Mouse (Mus musculus) brain, embryonic 18.5 days (tissue): ENCODE results near the gene Mgp.
"Not testable (repeated sequence)": the region's sequence is repeated elsewhere in the genome, so short reads cannot be mapped to it uniquely, and the experiment has no call there.

Source experiments
- DNase-seq: peaks from one replicate; pipeline ENCODE4 v3.0.0-alpha.2; 2012; ENCODE audit warnings: low read depth, low spot score

Mgp gene

DNA sequence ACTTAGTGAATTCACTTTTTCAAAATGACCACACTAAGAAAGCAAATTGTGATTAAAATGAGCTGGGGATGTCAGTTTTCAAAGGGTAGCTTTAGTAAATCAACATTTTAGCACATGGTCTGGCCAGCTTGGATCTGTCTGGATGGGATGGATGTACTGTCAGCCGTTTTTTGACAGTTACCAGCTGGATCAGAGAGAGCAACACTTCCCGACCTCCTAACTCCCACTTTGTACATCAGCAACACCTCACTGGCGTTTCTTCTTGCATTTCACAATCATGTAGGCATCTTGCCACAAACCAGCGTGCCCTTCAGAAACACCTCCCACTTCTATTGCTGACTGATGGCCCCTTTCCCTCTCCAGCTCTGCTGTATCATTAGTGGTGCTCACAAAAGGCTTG, 22.6 kb upstream of the Mgp start:
- no peak for DNase-seq

DNA sequence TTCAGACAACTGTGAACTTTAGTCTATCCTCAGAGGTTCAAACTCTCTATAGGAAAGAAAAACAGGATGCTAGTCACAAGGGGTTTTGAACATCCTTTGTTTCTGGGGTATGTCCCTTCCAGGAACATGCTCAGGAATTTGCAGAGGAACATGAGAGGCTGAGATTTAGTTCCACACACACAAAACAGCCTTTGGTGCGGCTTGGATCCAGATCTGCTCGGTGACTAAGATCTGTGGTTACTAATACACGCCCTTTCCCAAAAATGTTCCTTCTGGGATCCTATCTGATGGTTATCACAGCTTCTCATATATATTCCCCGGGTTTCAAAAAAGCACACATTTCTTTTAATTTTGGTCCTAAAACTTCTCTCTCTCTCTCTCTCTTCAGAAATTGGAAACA, 22.2 kb upstream of the Mgp start:
- DNase-seq, result no peak

DNA sequence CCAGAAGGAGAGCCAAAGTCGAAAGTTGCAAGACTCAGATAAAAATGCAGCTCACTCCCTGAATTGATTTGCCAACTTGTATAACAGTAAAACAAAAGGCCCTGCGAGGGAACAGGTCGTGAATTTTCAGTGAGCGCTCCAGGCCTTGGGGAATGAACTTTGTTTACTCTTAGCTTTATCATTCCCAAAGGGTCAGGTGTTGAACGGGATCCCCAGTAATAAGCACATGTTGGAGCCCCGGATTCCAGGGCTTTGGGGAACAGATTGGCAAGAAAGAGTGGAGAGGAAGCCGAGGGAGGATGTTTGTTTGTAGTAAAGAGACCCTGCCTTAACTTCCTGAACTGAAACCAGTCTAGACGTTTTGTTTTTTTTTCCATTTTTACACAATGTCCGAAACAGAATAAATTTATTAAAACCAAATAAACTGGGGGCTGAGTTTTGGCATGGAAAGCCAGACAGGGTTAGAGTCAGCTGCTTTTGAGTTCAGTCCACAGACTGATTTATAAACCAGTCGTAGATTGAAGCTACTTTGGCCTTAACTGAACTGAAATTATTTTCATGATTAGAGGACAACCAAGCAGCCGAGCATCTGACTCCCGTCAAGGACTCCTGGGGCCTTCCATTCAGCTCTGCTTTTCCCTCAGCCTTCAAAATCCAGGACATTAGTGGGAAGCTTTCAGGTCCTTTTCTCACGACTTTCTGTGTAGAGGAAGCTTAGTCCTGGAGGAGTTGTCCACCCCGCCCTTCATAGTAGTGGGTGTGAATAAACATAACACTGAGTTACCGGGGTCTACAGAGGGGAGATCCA, 19.1 kb upstream of the Mgp start:
- DNase-seq, result no peak

DNA sequence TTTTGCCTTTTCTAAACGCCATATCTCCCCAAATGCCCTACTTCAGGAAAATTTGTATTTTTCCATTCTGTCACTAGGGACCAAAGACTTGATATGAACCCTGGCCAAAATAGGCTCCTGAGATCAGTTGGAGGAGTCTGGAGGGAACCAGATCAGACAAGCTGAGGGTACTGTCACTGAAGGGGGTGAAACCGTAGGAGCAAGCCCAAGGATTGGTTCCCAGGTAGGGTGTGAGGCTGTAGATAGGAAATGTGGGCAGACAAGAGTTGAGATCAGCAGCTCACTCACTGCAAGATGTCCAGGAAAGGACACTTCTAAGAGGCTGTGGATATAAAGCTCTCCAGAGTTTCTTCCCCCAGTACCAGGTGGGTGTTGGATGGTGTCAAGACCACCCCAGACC, 16.4 kb upstream of the Mgp start:
- no peak for DNase-seq

DNA sequence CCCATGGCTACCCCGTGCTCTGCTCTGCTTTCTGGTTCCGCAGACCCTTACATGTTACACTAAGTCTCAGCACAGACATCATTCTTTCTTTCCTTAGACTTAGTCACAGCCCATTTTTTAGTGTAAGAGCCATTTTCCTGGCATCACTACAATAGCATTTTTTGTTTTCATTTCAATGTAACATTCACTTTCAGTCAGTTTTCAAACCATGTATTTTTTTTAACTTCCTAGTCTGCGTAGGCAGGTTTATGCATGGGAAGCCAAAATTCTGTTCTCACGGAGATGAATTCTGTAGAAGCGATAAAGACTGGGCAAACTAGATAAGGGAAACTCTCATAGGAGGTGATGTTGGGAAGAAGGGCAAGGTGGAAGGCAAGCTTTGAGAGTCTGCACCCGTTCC, 13.9 kb upstream of the Mgp start:
- DNase-seq, result no peak

DNA sequence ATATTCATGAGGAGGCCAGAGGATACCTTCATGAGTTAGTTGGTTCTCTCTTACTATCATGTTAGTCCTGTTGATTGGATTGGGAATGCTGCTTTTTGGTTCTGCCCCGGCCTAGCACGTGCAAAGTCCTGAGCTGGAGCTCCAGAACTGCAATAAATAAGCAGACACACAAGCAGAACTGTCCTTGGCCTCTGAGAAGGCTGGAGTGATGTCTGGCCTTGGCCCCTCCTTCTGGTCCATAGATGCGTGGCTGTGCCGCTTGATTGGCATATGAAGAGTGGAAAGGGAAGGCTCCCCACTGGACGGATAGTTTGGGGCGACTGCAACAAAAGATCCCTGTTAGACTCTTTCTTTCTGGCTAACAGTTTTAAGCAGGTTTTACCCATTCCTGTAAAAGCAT, 13.4 kb upstream of the Mgp start:
- no peak for DNase-seq

DNA sequence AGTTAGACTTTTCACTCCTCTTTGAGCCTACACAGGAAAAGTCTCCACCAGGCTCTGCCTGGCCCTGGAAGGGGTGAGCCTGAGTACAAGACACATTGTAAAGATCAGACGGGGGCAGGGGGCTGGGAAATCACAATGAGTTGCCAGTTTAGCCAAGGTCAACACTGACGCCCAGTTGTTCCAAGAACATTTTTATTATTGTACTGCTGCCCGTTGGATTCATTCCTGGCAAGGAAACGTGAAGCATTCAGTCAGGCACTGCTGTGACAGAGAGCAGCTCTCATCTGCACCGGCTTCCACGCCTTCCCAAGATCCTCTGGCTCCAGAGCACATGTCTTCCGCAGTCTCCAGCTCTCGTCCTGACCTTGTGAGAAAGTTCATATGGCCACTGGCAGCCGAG, 12.2 kb upstream of the Mgp start:
- DNase-seq, result no peak

DNA sequence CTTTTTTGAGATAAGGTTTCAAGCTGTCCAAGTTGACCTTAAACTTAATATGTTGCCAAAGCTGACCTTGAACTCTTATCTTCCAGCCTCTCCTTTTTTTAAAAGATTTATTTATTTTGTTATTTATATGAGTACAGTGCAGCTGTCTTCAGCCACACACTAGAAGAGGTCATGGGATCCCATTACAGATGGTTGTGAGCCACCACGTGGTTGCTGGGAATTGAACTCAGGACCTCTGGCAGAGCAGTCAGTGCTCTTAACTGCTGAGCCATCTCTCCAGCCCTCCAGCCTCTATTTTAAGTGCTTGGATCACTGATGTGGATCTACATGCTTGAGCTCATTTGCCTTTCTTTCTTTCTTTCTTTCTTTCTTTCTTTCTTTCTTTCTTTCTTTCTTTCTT, 9.1 kb upstream of the Mgp start:
- not testable (repeated sequence) for DNase-seq

DNA sequence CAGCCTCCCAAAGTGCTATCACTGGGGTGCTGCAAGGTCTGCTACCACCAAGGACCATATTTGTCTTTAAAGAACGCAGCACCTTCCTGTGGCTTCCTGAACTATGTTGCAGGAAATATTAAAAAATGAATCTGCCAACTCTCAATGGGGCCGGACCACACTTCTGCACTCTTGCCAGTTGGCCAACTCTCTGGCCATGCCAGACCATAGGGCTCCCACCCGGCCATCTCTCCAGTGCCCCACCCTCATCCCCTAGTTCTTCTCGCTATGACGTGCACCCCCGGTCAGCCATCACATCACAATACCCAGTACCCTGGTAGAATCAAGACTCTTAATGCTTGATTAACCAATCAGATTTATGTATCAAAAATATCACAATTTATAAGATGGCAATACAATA, 8.3 kb upstream of the Mgp start:
- DNase-seq, result no peak

DNA sequence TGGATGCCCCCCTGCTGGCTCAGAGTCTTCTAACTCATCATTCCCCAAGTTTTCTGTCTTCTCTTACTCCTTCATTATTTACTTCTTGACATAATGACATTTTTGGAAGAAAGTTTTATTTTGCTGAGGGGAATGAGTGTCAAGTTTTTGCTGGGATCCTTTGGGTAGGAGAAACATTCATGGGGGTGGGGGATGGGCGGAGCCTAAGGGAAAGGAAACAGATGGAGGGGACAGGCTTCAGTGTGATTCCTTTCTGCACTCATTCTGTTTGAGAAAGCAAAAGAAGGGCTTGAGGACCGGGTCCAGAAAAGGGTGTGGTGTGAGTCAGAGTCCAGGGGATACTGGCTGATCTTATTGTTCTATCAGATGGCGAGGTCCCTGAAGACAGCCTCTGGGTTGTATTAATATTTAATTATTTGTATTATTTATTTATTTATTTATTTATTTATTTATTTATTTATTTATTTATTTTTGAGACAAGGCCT, 7.8 kb upstream of the Mgp start:
- no peak for DNase-seq

DNA sequence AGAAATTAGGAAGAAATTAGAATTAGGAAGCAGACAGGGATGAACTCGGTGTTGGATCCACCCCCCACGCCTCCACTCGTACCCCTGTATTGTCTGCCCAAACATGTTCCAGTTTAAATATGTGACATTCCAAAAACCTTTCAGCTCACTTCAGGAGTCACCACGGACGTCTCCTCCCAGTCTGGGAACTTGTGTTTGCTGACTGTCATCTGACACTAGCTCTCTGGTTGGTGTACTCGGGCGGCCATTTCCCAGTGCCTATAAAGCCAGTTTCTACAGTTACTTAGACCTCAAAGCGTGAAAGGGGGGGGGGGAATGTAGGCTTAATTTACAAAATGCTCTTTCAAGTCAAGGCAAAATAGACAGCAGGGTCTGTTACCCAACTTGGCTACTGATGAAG, 6.1 kb upstream of the Mgp start:
- DNase-seq, result no peak

DNA sequence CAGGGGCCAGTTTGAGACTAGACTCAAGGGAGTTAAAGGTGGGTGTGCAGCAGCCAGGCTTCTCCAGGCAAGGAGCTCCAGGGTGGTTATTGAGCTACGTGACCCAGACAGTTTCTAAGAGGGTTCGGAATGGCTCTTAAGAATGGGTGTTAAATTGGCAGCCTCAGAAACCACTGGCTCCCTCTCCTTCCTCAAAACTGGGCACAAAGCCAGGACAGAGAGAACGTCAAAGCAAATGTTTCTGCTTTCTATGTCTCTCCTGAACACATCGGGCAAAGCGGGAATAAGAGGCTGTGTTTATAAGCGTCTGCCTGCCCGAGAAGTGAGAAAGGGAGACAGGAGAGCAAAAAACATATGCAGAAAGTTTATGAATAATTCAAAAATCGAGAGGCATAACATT, 1.0 kb downstream of the Mgp start:
- DNase-seq, result no peak

DNA sequence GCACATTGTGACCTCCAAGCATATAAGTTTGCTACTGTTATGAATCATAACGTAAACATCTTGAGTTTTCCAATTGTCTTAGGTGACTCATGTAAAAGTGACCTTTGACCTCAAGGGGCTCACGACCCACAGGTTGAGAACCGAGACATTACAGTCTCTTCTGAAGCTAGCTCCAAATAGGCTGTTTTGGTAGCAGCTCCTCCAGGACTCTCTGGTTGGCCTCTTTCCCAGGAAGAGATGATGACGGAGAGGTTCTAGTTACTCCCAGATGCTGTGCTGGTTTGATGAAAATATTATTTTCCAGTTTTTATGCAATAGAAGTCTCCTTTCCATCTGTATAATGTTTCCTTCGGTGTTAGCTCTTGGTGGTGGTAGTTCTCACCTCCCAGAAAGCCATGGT, 6.7 kb downstream of the Mgp start:
- DNase-seq, result no peak

DNA sequence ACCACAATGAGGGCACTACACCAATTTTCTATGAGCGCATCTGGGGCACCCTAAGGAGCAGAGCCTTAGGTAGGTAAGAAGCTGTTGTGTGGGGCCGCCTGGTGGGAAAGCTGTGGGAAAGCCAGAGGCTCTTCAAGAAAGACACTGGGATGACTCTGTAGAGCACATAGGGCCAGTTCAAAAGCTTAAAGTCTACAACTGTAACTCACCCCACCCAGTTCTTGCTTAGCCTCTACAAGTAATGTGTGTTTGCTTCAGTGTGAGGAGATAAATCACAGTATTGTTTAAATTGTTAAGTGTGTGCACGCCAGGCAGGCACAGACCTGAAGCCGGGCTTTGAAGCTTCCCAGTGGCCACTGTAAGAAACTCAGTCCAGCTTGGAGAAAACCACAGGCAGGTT, 9.5 kb downstream of the Mgp start:
- no peak for DNase-seq

DNA sequence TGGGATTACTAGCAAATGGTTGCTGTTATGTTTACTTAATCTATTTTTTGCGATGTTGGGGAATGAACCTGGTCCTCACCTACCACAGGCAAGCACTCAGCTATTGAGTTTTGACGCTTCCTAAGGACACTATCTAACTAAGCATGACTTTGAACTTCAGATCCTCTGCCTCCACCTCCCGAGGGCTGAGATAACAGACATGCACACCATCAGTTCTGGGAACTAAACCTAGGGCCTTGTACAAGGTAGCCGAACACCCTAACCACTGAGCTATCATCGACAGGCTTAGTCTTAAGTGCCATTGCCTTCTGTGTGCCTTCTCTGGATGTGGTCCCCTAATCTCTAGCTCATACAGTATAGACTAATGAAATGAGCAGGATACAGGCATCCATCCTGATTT, 10.3 kb downstream of the Mgp start:
- no peak for DNase-seq

DNA sequence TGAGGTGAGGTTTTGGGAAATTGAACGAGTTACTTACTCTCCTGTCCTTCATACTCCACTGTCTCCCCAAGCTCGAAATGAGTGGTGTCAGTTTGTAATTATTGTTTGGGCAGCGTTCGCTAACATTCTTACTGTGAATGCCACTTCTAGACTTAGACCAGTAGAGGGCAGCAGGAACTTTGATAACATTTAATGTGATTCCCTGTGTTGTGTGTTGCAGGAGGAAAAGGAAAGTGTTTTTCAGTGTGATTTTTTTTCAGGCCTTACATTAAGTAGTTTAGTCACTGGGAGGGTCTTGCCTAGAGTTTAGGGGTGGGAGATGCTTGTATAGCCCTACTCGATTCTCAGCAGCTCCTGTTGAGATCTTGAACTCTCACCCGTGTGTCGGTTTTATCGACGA, 14.6 kb downstream of the Mgp start:
- DNase-seq, result peak; percentile 32

DNA sequence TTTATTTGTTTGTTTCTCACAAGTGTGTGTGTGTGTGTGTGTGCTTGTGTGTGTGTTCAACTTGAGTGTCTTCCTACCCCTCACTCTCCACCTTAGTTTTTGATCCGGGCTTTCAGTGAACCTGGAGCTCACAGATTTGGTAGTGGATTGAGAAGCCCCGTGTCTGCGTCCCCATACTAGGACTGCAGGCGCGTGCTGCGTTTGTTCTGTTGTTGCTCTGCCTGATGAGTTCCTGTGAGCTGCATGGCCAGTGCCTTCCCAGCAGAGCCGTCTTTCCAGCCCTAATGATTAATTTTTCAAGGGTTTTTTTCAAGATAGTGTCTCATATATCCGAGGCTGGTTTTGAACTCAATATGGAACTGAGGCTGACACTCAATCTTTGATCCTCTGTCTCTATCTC, 17.2 kb downstream of the Mgp start:
- DNase-seq, result no peak

DNA sequence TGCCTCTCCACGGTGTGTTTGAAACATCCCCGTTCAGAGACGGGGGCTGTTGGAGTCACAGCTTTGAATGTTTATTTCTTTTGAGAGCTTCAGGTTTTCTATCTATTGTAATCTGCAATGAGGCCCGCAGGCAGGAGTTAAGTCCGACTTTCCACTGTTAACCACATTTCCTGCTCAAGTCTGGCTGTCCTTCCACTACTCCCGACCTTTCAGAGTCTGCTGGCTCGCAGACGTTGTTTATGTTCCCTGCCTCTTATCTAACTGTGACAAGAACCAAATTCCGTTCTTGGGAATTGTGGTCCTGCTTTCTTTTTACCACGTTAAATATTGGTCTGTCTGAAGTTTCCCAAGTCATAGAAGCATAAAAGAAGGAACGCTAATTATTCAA, 17.8 kb downstream of the Mgp start:
- no peak for DNase-seq

DNA sequence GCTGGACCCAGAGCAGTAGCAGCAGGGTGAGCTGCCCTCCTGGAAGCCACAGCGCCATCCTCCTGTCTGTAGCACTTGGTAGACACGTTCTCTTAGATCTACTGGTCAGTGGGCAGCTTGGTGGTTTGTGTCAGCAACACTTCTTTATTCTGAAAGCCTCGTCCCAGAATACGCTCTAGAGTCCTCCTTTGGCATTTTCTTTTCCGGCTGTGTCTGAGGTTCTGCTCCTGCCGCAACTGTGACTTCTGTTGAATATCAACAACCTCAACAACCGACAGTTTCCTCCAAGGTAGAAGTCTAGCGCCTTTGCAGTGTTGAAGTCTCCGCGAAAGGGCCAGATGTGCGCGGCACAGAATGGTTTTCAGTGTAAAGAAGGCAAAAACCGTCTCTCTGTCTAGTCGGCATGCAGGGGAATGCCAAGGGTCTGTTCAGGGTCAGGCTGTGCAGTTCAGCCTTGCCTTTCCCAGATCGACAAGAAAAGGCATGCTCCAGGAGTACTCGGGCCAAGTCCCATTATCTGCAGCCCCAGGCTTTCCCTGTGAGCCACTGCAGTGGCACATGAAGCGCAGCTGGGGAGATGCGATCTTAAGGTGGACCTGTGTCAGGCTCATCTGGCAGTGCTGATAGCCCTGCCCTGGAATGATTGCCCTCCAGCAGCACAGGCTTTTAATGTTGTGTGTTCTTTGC, 18.3 kb downstream of the Mgp start, which contains the start of gene Art4:
Gene Art4, minus strand, starts transcription at position 548 of the 687 bp plus-strand sequence.
- DNase-seq, result no peak

DNA sequence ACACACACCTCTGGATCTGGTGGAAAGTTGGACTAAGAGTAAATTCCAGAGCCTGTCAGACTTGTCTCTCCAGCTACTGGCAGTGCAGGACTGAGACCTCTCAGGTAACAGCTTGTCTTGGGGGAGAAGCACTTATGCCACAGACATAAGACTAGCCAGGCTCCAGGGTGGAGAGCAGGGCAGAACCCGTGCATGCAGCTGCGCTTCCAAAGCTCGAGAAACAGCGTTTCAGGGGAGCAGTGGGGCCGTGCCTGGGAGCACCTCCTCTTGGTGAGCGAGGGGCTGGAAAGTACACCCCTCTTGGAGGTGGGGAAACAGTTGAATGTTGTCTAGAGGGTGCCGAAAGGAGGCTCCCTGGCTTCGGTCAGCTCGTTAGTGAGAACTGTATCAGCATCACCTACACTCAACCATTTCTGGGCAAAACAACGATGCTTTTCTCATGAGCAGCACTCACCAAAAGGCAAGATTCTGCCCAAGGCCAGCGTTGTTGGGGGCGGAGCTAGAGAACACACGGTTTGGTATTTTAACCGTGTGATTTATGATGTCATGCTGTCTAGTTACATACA, 19.5 kb downstream of the Mgp start:
- no peak for DNase-seq

DNA sequence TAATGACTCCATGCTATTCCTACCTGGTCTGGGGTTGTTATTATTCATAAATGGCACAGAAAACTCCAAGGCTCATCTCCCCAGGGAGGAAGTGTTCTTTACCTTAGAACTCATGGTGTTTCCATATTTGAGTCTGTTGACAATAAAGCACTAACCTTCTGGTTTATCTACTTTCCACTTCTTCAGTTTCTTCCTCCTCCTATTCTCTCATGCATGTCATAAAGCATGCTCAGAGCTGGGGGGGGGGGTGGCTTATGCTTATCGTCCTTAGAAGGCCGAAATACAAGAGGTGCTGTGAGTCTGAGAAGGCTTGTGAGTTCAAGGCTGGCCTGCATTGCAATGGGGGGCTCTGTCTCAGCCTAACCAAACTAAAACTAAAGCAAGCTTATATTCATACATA, 20.4 kb downstream of the Mgp start:
- DNase-seq, result no peak

DNA sequence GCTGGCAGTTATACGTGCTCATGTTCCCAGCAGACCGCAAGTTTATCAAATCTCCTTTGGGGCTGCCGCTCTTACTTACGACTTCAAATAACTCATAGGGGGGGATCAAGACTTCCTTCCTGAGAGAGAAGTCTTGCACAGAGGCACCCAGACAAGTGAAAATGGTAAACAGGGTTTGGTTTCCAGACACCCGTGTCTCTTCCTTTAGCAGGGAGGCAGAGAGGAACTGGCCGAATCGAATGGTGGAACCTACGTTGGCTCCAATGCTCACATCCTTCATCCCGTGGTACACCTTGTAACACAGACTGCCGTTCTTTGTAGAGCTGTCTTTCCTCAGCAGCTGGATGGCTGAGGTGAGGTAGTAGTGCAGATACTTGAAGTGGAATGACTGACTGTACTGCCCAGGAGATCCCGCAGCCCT, 21.3 kb downstream of the Mgp start:
- no peak for DNase-seq

DNA sequence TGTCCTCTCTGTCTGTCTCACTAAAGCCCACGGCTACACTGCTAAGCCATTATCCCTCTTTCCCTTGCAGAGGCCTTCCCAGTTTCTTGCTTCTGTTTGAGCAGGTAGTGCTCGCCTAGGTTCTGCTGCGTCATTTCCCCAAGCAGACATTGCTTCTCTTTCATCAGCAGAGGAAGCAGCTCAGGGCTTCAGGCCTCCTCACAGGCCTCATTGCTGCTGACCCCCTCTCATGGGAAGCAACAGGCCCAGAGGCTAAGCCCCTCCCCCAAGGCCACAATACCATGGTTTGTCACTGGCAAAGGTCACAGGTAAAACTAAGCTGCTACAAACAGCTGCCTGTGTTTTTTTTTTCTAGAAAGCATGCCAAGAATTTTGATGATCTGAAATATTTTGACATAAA, 22.9 kb downstream of the Mgp start:
- no peak for DNase-seq
